Comparison of ENCODE assay signal across 1 mouse cellular context in the genomic region with DNA sequence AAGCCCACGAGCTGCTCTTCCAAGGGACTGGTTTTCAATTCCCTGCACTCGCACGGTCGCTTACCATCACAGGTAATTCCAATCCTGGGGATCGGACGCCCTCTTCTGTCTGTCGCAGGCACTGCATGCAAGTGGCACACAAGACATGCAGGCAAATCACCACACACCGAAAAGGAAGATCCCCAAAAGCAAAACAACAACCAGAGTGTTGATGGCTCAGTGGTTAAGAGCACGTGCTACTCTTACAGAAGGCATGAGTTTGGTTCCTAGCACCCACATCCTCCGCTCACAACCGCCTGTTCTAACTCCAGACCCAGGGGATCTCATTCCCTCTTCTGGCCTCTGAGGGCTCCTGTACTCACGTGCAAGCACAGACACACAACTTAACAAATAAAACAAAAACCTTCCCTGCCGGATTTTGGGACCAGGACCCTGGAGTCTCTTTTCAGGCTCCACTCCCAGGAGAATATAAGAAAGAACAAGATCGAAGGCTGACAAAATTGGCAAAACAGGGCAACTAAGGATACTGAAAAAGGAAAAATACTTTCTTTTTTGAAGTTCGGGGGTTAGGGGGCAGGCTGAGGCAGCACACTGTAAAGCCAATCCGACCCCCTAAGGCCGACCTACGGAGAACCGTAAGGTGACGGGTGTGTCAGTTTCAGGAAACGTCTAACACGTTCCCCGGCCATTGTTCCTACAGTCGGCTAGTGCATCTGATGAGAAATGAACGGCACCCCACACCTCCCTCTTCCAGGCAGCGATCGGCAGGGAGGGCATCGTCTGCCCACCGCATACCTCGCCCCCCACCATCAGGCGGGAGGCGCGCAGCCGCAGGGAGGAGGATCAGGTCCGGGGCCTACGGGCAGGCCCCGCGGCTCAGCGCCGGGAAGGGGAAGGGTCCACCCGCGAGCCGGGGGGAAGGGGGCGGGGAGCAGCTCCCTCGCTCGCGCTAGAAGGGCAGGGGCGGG.
TF ChIP-seq lines count a peak whose summit lies in the region.

No protein-coding gene starts in this region.

TF ChIP-seq in CH12.LX, 34 proteins besides CTCF, POLR2A, EP300 and RAD21 (continued from another document):
- TF ChIP-seq UBTF (IDR thresholded peaks at IDR 0.05; ENCODE audit: low read depth, low read length) (0 out of 2 replicates have a peak, but pooled peaks have one; percentile 58), MXI1 (IDR thresholded peaks at IDR 0.05; ENCODE audit: low read depth, low read length) (peak; percentile 81), BHLHE40 (IDR thresholded peaks at IDR 0.05; ENCODE audit: low read depth, low read length) (peak; percentile 86), MAX (IDR thresholded peaks at IDR 0.05; ENCODE audit: low read length) (peak; percentile 92), ZNF384 (IDR thresholded peaks at IDR 0.05; ENCODE audit: low read depth, low read length) (no peak), SMC3 (IDR thresholded peaks at IDR 0.05; ENCODE audit: low read depth, low read length) (peak; percentile 23), MYC (IDR thresholded peaks at IDR 0.05; ENCODE audit: low read depth, low read length) (peak; percentile 89), TCF12 (IDR thresholded peaks at IDR 0.05; ENCODE audit: low read depth, low read length) (no peak), SIN3A (IDR thresholded peaks at IDR 0.05; ENCODE audit: low read length) (peak; percentile 74), POLR2AphosphoS2 (IDR thresholded peaks at IDR 0.05; ENCODE audit: low read depth, low read length) (no peak)
